In the genomic region with DNA sequence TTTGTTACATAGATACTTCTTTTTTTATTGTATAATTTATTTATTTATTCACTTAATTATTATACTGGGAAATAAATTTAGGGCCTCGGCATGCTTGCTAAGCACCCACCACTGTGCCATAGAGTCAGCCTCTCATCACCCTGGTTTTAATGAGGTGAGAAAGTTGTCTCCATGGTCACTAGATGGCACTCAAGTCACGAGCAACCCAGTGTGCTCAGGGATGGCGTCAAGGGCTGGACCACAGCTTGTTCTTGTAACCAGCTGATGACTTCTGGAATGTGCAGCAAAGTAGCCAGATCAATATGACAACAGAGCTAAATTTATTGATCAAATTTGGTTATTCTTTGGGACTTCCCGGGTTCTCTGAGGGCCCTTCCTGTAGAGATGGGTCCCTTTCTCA, we compare ENCODE assay signal across 8 mouse cellular contexts.
DNase-seq lines count a peak whose midpoint lies in the region; ATAC-seq and TF ChIP-seq lines count a peak whose summit lies in the region.

No protein-coding gene starts in this region.

- TF ChIP-seq RAD21 in CH12.LX (IDR thresholded peaks at IDR 0.05; ENCODE audit: low read depth, low read length), result peak; percentile 87

- peak; percentile 27 for DNase-seq in gastrocnemius, postnatal 14 days
- no peak for DNase-seq in gastrocnemius, postnatal 4 days (ENCODE audit: low spot score in 2 of 2)
- DNase-seq in CH12.LX (ENCODE audit: extremely low read depth), result peak; percentile 58
- peak; percentile 76 to 81 for DNase-seq in cerebellum, postnatal 10 days
- peak; percentile 83 for DNase-seq in lung, embryonic 14.5 days
- peak; percentile 62 for DNase-seq in retina, postnatal 7 days (ENCODE audit: low read depth, low spot score)
- no peak for DNase-seq in urinary bladder, postnatal 4 days (ENCODE audit: low spot score in 2 of 2)

- in situ Hi-C loops in CH12.LX (cut with MboI; ENCODE audit: low pct_ligation_motif_present, low pct_unique_long_range_greater_than_20kb, low sequenced_read_pairs), result loop anchor here (10.0 kb wide), 1 partner anchor 491 kb away; no protein-coding TSS in a partner anchor

- peaks cover 24% of the 10 kb centered on the region for H3K27me3 ChIP-seq in CH12.LX (replicated peaks)
- H3K27me3 ChIP-seq in hindbrain, embryonic 15.5 days, result no peaks in the 10 kb centered on the region
- no peaks in the 10 kb centered on the region for H3K27me3 ChIP-seq in lung, embryonic 14.5 days (ENCODE audit: insufficient read depth, low read length)

- peak; percentile 75 for ATAC-seq in hindbrain, embryonic 15.5 days (ENCODE audit: low FRiP score, low read depth)
- ATAC-seq in lung, embryonic 14.5 days (ENCODE audit: insufficient read depth), result no peak

- WGBS in hindbrain, embryonic 15.5 days, result 27% methylated on average over 4 of the region's 4 CpGs
- WGBS in lung, embryonic 14.5 days, result 15% methylated on average over 4 of the region's 4 CpGs

- no peak overlapping the region for H3K27ac ChIP-seq in CH12.LX (ENCODE audit: insufficient read depth, low read depth)
- H3K27ac ChIP-seq in hindbrain, embryonic 15.5 days (replicated peaks), result no peak overlapping the region
- no peak overlapping the region for H3K27ac ChIP-seq in lung, embryonic 14.5 days (ENCODE audit: low read depth)

- no peak overlapping the region for H3K4me3 ChIP-seq in CH12.LX (replicated peaks in 1 of 3; ENCODE audit: low read depth in 2 of 3, low read length in 2 of 3, poor library complexity in 1 of 3)
- H3K4me3 ChIP-seq in hindbrain, embryonic 15.5 days, result no peak overlapping the region
- no peak overlapping the region for H3K4me3 ChIP-seq in lung, embryonic 14.5 days (ENCODE audit: low read depth, low read length)

- dilution Hi-C loops in CH12.LX (cut with MboI; ENCODE audit: extremely low pct_ligation_motif_present, extremely low pct_unique_long_range_greater_than_20kb, low sequenced_read_pairs), result no loop called here

- no peak for TF ChIP-seq POLR2A in CH12.LX (IDR thresholded peaks at IDR 0.05; ENCODE audit: low read depth, low read length)

- no peaks in the 10 kb centered on the region for H3K4me1 ChIP-seq in CH12.LX (ENCODE audit: control insufficient read depth in 1 of 2, insufficient read depth in 2 of 2)
- H3K4me1 ChIP-seq in hindbrain, embryonic 15.5 days (replicated peaks), result peaks cover 4% of the 10 kb centered on the region
- no peaks in the 10 kb centered on the region for H3K4me1 ChIP-seq in lung, embryonic 14.5 days (ENCODE audit: insufficient read depth)

- no peaks in the 10 kb centered on the region for H3K79me2 ChIP-seq in CH12.LX (replicated peaks; ENCODE audit: control insufficient read depth, extremely low read depth, insufficient read depth, poor library complexity, severe bottlenecking)

- intact Hi-C loops in gastrocnemius, postnatal 14 days (cut with DNase I; ENCODE audit: low total_unique reads), result loop anchor here (10.0 kb wide), 1 partner anchor 311 kb away; no protein-coding TSS in a partner anchor

- H3K9ac ChIP-seq in CH12.LX (ENCODE audit: insufficient read depth, low read depth), result no peak overlapping the region
- H3K9ac ChIP-seq in hindbrain, embryonic 15.5 days, result no peak overlapping the region
- no peak overlapping the region for H3K9ac ChIP-seq in lung, embryonic 14.5 days

- TF ChIP-seq EP300 in CH12.LX (IDR thresholded peaks at IDR 0.05; ENCODE audit: low read length), result no peak

- peak in 1 of 2 experiments; percentile 86; a peak in 3 of 4 replicates for TF ChIP-seq CTCF in CH12.LX (conservative IDR thresholded peaks at IDR 0.05 in 1 of 2, IDR thresholded peaks at IDR 0.05 in 1 of 2; ENCODE audit: low read depth in 2 of 2, low read length in 2 of 2)
- peak; percentile 77 for TF ChIP-seq CTCF in lung, embryonic 14.5 days (IDR thresholded peaks at IDR 0.05; ENCODE audit: low read depth)

- H3K4me2 ChIP-seq in CH12.LX (ENCODE audit: insufficient read depth, low read depth, poor library complexity, severe bottlenecking), result no peak overlapping the region
- no peak overlapping the region for H3K4me2 ChIP-seq in hindbrain, embryonic 15.5 days
- no peak overlapping the region for H3K4me2 ChIP-seq in lung, embryonic 14.5 days

- no peaks in the 10 kb centered on the region for H3K36me3 ChIP-seq in CH12.LX (replicated peaks in 1 of 2; ENCODE audit: control insufficient read depth in 1 of 2, insufficient read depth in 1 of 2, low read length in 1 of 2)
- H3K36me3 ChIP-seq in hindbrain, embryonic 15.5 days, result no peaks in the 10 kb centered on the region
- no peaks in the 10 kb centered on the region for H3K36me3 ChIP-seq in lung, embryonic 14.5 days (ENCODE audit: insufficient read depth)

- H3K9me3 ChIP-seq in CH12.LX (replicated peaks; ENCODE audit: low read length), result no peaks in the 10 kb centered on the region
- H3K9me3 ChIP-seq in hindbrain, embryonic 15.5 days, result no peaks in the 10 kb centered on the region
- H3K9me3 ChIP-seq in lung, embryonic 14.5 days (ENCODE audit: low read depth, low read length), result no peaks in the 10 kb centered on the region

TF ChIP-seq in CH12.LX, 34 proteins besides CTCF, POLR2A, EP300 and RAD21:
- TF ChIP-seq UBTF (IDR thresholded peaks at IDR 0.05; ENCODE audit: low read depth, low read length), result no peak
- TF ChIP-seq MAZ (IDR thresholded peaks at IDR 0.05; ENCODE audit: low read depth, low read length), result no peak
- TF ChIP-seq MYC (IDR thresholded peaks at IDR 0.05; ENCODE audit: low read depth, low read length), result 0 out of 2 replicates have a peak, but pooled peaks have one; percentile 28
- TF ChIP-seq BHLHE40 (IDR thresholded peaks at IDR 0.05; ENCODE audit: low read depth, low read length), result 0 out of 2 replicates have a peak, but pooled peaks have one; percentile 25
- TF ChIP-seq SIN3A (IDR thresholded peaks at IDR 0.05; ENCODE audit: low read length), result no peak
- TF ChIP-seq MXI1 (IDR thresholded peaks at IDR 0.05; ENCODE audit: low read depth, low read length), result 0 out of 2 replicates have a peak, but pooled peaks have one; percentile 23
- no peak for TF ChIP-seq HCFC1 (IDR thresholded peaks at IDR 0.05; ENCODE audit: low read depth, low read length)
- TF ChIP-seq ZNF384 (IDR thresholded peaks at IDR 0.05; ENCODE audit: low read depth, low read length), result no peak
- TF ChIP-seq TBP (conservative IDR thresholded peaks at IDR 0.05; ENCODE audit: low read depth, low read length), result no peak
- peak; percentile 52; the same call in 1 of the 2 replicates for TF ChIP-seq MAX (IDR thresholded peaks at IDR 0.05; ENCODE audit: low read length)
- TF ChIP-seq JUND (conservative IDR thresholded peaks at IDR 0.05; ENCODE audit: low read depth, low read length), result 0 out of 2 replicates have a peak, but pooled peaks have one; percentile 11
- TF ChIP-seq IRF4 (IDR thresholded peaks at IDR 0.05; ENCODE audit: low read depth, low read length), result no peak
- no peak for TF ChIP-seq JUN (IDR thresholded peaks at IDR 0.05; ENCODE audit: insufficient read depth, low read depth, low read length)
- TF ChIP-seq SMC3 (IDR thresholded peaks at IDR 0.05; ENCODE audit: low read depth, low read length), result peak; percentile 57
- TF ChIP-seq NELFE (IDR thresholded peaks at IDR 0.05; ENCODE audit: low read depth, low read length), result no peak; the same call in 1 of the 2 replicates

Comparison
In these comparisons a context has a peak if more than half of its experiments do, and no peak if none do; other contexts are left out.
1. DNase-seq: peak in gastrocnemius, postnatal 14 days (single experiment), CH12.LX (single experiment), cerebellum, postnatal 10 days (2 of 2), lung, embryonic 14.5 days (single experiment) and retina, postnatal 7 days (single experiment); none in gastrocnemius, postnatal 4 days (0 of 2) and urinary bladder, postnatal 4 days (0 of 2).